Mouse (Mus musculus): Measurements from ENCODE around the gene Dtnb. TPM values are rescaled to one million over a fixed set of nuclear protein-coding genes. Genes with fewer than 3 reads are reported as not detected.

Dtnb gene
- polyA plus RNA-seq, 1 experiment from 2014 or later: 18.8 TPM

DNA sequence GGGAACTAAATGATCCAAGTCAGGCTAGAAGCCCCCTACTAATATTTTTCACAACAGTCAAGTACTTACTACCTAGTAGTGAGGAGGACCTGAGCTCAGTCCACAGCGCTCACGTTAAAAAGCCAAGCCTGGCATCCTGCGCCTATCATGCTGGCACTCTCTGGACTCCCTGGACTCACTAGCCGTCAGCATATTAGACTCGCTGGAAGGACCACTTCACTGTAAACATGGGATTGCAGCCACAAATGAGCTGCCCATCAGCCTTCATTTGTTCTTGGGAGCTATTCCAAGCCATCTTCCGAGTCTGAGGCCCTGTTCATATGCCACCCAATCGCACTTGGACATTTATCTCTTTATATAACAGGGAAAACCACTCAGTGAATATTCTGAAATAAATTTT lies 31.3 kb upstream of the Dtnb start:
- Histone ChIP-seq H3K4me3 (ENCODE audit: low read depth, low read length) (no peak overlapping the region), H3K27me3 (replicated peaks; ENCODE audit: insufficient read depth, low read length) (no peaks in the 10 kb centered on the region), H3K9me3 (ENCODE audit: low read length) (no peaks in the 10 kb centered on the region), H3K4me2 (replicated peaks; ENCODE audit: low read depth, low read length) (no peak overlapping the region), H3K4me1 (ENCODE audit: insufficient read depth, low read depth, low read length) (no peaks in the 10 kb centered on the region), H3K27ac (ENCODE audit: low read length) (no peak overlapping the region), H3K9ac (replicated peaks; ENCODE audit: low read depth) (no peak overlapping the region), H3K36me3 (ENCODE audit: insufficient read depth, low read length) (no peaks in the 10 kb centered on the region)
- DNase-seq (ENCODE audit: low spot score) (no peak), ATAC-seq (no peak)
- WGBS: 80% methylated on average over 7 of the region's 7 CpGs
- TF ChIP-seq CTCF (IDR thresholded peaks at IDR 0.05) (no peak), EP300 (IDR thresholded peaks at IDR 0.05) (no peak)

DNA sequence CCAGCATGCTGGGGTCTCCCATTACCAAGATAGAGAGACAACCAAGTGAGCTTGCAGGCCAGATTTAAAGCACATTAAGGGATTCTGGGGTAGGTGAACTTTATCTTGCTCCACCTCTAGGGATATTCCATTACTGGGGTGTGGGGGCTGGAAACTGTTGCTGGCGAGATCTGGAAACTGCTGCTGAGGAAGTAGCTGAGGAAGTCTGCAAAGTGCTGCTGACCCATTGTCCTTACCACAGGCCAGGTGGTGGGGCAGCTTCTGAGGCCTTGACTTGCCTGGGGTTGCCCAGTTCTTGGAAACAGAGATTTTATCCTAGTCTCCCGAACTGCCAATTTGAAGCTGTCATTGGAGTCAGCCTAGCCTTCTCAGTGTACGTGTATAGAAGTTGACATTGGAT lies 26.7 kb upstream of the Dtnb start:
- DNase-seq (ENCODE audit: low spot score) (no peak), ATAC-seq (no peak)
- TF ChIP-seq CTCF (IDR thresholded peaks at IDR 0.05) (no peak), EP300 (IDR thresholded peaks at IDR 0.05) (no peak)
- Histone ChIP-seq H3K27me3 (replicated peaks; ENCODE audit: insufficient read depth, low read length) (no peaks in the 10 kb centered on the region), H3K27ac (ENCODE audit: low read length) (no peak overlapping the region), H3K9ac (replicated peaks; ENCODE audit: low read depth) (no peak overlapping the region), H3K36me3 (ENCODE audit: insufficient read depth, low read length) (no peaks in the 10 kb centered on the region), H3K4me1 (ENCODE audit: insufficient read depth, low read depth, low read length) (no peaks in the 10 kb centered on the region), H3K4me2 (replicated peaks; ENCODE audit: low read depth, low read length) (no peak overlapping the region), H3K4me3 (ENCODE audit: low read depth, low read length) (no peak overlapping the region), H3K9me3 (ENCODE audit: low read length) (no peaks in the 10 kb centered on the region)
- 65% methylated on average over 3 of the region's 3 CpGs for WGBS

DNA sequence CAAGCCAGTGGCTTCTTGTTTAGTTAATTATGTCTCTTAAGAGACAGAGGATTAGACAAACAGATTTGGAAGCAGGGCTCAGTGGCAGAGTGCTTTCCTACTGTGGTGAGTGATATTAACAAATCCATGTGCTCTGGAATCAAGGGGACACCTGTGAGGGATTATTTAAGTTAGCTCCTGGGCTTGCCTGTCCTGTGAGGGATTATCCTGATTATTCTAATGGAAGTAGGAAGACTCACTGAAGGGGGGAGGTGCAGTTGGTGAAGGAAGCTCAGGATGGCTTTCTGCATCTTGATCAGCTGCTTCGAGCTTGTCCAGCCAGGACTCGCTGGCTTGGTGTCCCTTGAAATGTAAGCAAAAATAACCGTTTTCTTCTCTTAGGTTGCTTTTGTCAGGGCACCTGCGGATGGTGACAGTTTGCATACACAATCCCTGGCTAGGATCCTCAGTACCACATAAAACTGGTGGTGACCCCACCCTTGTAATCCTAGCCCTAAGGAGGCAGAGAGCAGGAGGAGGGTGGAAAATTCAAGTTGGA lies 26.0 kb upstream of the Dtnb start:
- H3K4me3 ChIP-seq (ENCODE audit: low read depth, low read length): no peak overlapping the region
- H3K9ac ChIP-seq (replicated peaks; ENCODE audit: low read depth): no peak overlapping the region
- H3K27ac ChIP-seq (ENCODE audit: low read length): no peak overlapping the region
- no peak for DNase-seq (ENCODE audit: low spot score)
- H3K36me3 ChIP-seq (ENCODE audit: insufficient read depth, low read length): no peaks in the 10 kb centered on the region
- H3K9me3 ChIP-seq (ENCODE audit: low read length): no peaks in the 10 kb centered on the region
- H3K27me3 ChIP-seq (replicated peaks; ENCODE audit: insufficient read depth, low read length): no peaks in the 10 kb centered on the region
- no peak for ATAC-seq
- H3K4me2 ChIP-seq (replicated peaks; ENCODE audit: low read depth, low read length): no peak overlapping the region
- 39% methylated on average over 4 of the region's 4 CpGs for WGBS
- TF ChIP-seq EP300 (IDR thresholded peaks at IDR 0.05) (no peak), CTCF (IDR thresholded peaks at IDR 0.05) (no peak)
- no peaks in the 10 kb centered on the region for H3K4me1 ChIP-seq (ENCODE audit: insufficient read depth, low read depth, low read length)

DNA sequence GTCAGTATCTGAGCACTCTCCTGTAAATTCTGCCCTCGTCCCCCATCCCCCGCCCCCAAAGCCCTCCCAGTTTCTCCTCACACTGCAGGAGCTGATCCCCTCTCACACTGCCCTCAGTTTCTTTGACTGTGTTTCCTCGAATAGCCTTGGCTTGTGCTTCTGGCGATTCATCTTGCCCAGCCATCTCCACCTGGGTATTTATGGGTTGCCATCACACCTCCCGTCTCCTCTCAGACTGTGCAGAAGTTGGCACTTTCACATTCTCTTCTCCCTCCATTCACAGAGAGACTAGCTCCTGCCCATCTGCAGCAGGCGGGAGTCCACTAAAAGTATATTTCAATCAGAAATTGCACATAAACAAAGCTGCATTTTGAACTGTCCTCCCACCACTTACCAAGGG lies 25.4 kb upstream of the Dtnb start:
- no peaks in the 10 kb centered on the region for H3K9me3 ChIP-seq (ENCODE audit: low read length)
- no peak overlapping the region for H3K9ac ChIP-seq (replicated peaks; ENCODE audit: low read depth)
- TF ChIP-seq CTCF (IDR thresholded peaks at IDR 0.05) (no peak), EP300 (IDR thresholded peaks at IDR 0.05) (no peak)
- H3K4me2 ChIP-seq (replicated peaks; ENCODE audit: low read depth, low read length): no peak overlapping the region
- no peaks in the 10 kb centered on the region for H3K27me3 ChIP-seq (replicated peaks; ENCODE audit: insufficient read depth, low read length)
- DNase-seq (ENCODE audit: low spot score) (no peak), ATAC-seq (no peak)
- no peak overlapping the region for H3K4me3 ChIP-seq (ENCODE audit: low read depth, low read length)
- H3K36me3 ChIP-seq (ENCODE audit: insufficient read depth, low read length): no peaks in the 10 kb centered on the region
- H3K4me1 ChIP-seq (ENCODE audit: insufficient read depth, low read depth, low read length): no peaks in the 10 kb centered on the region
- H3K27ac ChIP-seq (ENCODE audit: low read length): no peak overlapping the region
- WGBS: 58% methylated on average over 6 of the region's 6 CpGs

DNA sequence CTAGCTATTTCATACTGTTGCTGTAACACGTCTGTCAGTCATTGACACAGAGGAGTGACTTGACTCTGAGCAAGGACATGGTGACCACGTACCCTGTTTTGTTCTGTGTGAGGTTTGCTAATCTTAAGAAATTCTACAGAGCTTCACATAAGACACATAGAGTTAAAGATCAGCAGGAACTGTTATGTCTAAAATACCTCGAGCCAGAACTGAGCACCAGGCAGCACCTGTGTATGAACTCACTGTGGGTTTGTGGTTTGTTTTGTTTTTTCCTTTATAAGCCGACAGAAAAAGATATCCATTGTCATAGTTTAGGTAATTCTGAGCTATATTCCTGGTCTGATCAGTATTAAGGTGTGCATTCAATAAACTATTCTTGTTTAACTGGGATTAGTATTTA lies 24.7 kb upstream of the Dtnb start:
- no peaks in the 10 kb centered on the region for H3K36me3 ChIP-seq (ENCODE audit: insufficient read depth, low read length)
- no peaks in the 10 kb centered on the region for H3K27me3 ChIP-seq (replicated peaks; ENCODE audit: insufficient read depth, low read length)
- no peak for TF ChIP-seq EP300 (IDR thresholded peaks at IDR 0.05)
- no peak for TF ChIP-seq CTCF (IDR thresholded peaks at IDR 0.05)
- no peak overlapping the region for H3K4me2 ChIP-seq (replicated peaks; ENCODE audit: low read depth, low read length)
- H3K9ac ChIP-seq (replicated peaks; ENCODE audit: low read depth): no peak overlapping the region
- DNase-seq (ENCODE audit: low spot score) (no peak), ATAC-seq (no peak)
- WGBS: 51% methylated on average over 4 of the region's 4 CpGs
- no peaks in the 10 kb centered on the region for H3K4me1 ChIP-seq (ENCODE audit: insufficient read depth, low read depth, low read length)
- no peaks in the 10 kb centered on the region for H3K9me3 ChIP-seq (ENCODE audit: low read length)
- H3K27ac ChIP-seq (ENCODE audit: low read length): no peak overlapping the region
- no peak overlapping the region for H3K4me3 ChIP-seq (ENCODE audit: low read depth, low read length)

DNA sequence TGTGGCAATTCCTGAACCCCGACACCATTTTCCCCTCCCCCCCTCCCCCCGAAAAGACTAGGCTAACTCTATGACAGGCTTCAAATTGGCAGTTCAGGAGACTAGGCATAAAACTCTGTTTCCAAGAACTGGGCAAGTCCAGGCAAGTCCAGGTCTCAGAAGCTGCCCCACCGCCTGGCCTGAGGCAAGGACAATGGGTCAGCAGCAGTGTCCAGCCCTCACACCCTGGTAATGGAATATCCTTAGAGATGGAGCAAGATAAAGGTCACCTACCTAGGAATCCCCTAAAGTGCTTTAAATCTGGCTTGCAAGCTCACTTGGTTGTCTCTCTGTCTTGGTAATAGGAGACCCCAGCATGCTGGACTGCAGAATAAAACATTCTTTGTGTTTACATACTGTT lies 24.3 kb upstream of the Dtnb start:
- DNase-seq (ENCODE audit: low spot score): no peak
- no peaks in the 10 kb centered on the region for H3K4me1 ChIP-seq (ENCODE audit: insufficient read depth, low read depth, low read length)
- WGBS: 53% methylated on average over 3 of the region's 3 CpGs
- no peak overlapping the region for H3K4me2 ChIP-seq (replicated peaks; ENCODE audit: low read depth, low read length)
- H3K9me3 ChIP-seq (ENCODE audit: low read length): no peaks in the 10 kb centered on the region
- TF ChIP-seq CTCF (IDR thresholded peaks at IDR 0.05) (no peak), EP300 (IDR thresholded peaks at IDR 0.05) (no peak)
- no peak overlapping the region for H3K27ac ChIP-seq (ENCODE audit: low read length)
- no peaks in the 10 kb centered on the region for H3K36me3 ChIP-seq (ENCODE audit: insufficient read depth, low read length)
- no peak overlapping the region for H3K9ac ChIP-seq (replicated peaks; ENCODE audit: low read depth)
- ATAC-seq: no peak
- no peaks in the 10 kb centered on the region for H3K27me3 ChIP-seq (replicated peaks; ENCODE audit: insufficient read depth, low read length)
- H3K4me3 ChIP-seq (ENCODE audit: low read depth, low read length): no peak overlapping the region

Measured in lung, postnatal 0 days (tissue).